Mouse (Mus musculus) layer of hippocampus, adult 2 months (tissue): ENCODE results near the gene Taf5l. TPM values are rescaled to one million over a fixed set of nuclear protein-coding genes. Genes with fewer than 3 reads are reported as not detected.

Experiments used
- DNase-seq, 2 experiments: peaks; one replicate each; pipeline ENCODE4 v3.0.0; 2022; ENCODE audit warnings: low spot score in 2 of 2
- H3K27ac ChIP-seq: fragments of 200-600 bp; 2 replicates; pipeline ENCODE4 v1.8.1; 2022
- H3K4me3 ChIP-seq: fragments of 200-600 bp; 2 replicates; pipeline ENCODE4 v1.8.1; 2022; ENCODE audit warnings: mild to moderate bottlenecking
- CTCF ChIP-seq: fragments of 200-600 bp; conservative IDR thresholded peaks from 2 replicates; pipeline ENCODE4 v1.8.1; 2022; ENCODE audit warnings: antibody characterized with exemption, mild to moderate bottlenecking, moderate library complexity
- long read RNA-seq, 2 experiments: library from polyadenylated mRNA; stranded (forward); transcript quantifications; one replicate each; pipeline ENCODE4 v2.0.0; 2021; ENCODE audit warnings: borderline mapping rate in 2 of 2
- total RNA-seq, 2 experiments: library from RNA; stranded (reverse); gene quantifications; 2 replicates each; pipeline ENCODE4 v1.2.3; 2021

Gene Taf5l
- total RNA-seq: 10 to 100 TPM; 21.1 to 21.9 TPM
- long read RNA-seq, experiment 1, transcript Taf5l-202 (5 exons, 2,973 nt): major isoform, 15 of 23 reads
- long read RNA-seq, experiment 1, partial matches to known transcripts: 1 of 23 reads
- long read RNA-seq, experiment 1, other reads (novel, unspliced or antisense): 4 of 23 reads
- long read RNA-seq, experiment 2, transcript Taf5l-202 (5 exons, 2,973 nt): major isoform, 35 of 47 reads
- long read RNA-seq, experiment 2, partial matches to known transcripts: 3 of 47 reads
- long read RNA-seq, experiment 2, other reads (novel, unspliced or antisense): 6 of 47 reads

DNA sequence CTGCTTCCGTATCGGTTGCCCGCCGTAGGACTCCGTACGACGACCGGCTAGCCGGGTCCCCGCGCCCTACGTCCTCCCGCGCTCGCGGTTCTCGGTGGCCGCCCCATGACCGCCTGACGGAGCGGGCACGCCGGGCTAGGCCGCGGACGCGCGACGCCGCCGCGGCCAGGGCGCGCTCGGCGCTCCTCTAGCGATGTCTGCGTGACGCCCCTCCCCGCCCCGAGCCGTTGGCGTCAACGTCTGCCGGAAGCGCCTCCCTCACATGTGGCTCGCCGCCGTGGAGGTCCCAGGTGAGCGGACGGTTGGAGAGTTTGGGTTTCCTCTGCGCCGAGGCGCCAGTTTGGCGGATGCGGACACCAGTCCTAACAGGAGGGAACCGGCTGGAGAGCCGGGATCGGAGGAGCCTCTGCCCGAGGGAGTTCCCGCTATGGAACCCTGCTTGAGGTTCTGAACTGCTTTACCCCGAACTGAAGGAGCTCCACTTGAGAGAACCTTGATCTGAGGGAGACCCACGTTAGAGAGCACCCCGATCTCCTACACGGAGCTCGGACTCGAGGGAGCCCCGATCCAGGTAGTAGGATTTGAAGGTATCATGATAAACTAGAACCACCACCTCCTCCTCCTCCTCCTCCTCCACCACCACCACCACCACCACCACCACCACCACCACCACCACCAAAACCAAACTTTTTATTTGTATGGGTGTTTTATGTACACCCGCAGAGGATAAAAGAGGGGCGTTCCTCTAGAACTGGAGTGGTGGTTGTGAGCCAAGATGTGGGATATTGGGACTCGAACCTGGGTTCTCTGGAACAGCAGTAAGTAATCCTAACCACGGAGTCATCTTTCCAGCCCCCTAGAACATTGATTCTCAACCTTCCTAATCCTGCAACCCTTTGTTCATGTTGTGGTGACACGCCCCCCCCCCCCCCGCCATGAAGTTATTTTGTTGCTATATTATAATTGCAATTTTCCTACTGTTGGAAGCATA lies at the start of gene Taf5l, which contains the start of gene Urb2:
Taf5l (minus strand) TSS at position 161 of the 991 bp plus-strand sequence.
Urb2 (plus strand) TSS at position 272 of the 991 bp plus-strand sequence.
- peak; percentile 88 to 93 for DNase-seq
- Histone ChIP-seq H3K4me3 (peak within 1 kb of the TSS; percentile 87), H3K27ac (peak within 1 kb of the TSS; percentile 98)
- no peak for TF ChIP-seq CTCF

DNA sequence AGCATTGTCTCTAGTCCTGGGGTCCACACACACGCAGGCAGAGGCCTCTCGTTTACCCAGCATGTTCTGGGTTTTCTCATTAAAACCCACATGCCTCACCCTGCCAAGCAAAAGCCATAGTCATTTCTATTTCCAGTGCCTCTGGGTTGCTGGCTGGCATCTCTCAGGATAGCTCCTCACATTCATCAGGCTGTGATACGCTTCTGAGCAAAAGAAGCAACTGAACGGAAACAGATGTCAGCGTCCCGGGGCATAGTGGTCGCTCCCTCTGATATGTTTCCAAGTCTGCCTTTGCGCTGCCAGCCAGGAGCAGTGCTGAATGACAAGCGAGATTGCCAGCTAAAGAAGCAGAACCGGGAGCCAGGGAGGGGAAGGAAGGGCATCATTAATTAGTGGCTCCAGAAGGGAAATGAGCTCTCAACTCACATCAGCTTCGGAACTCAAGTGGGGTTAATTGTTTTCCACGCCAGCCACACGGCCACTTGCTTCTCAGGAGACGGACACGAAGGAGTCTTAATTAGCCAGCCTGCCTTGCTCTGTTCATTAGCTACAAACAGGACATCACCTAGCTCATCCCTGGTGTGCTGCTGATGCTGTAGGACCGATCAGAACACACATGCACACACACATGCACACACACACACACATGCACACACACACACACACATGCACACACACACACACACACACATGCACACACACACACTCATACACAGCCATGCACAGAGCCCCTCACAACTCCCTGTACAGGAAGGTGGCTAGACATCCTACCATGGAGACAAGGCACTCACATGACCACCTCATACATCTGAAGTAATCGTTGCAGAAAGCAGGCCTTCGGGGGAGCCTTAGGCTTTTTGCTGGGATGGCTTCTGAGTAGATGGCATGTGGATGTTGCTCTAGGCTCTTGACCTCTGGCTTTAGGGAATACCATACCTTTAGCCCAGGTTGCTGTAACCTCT lies 49.4 kb upstream of the Taf5l start:
- H3K4me3 ChIP-seq: no peak overlapping the region
- no peak for TF ChIP-seq CTCF
- H3K27ac ChIP-seq: no peak overlapping the region
- peak; percentile 10 to 27 for DNase-seq

DNA sequence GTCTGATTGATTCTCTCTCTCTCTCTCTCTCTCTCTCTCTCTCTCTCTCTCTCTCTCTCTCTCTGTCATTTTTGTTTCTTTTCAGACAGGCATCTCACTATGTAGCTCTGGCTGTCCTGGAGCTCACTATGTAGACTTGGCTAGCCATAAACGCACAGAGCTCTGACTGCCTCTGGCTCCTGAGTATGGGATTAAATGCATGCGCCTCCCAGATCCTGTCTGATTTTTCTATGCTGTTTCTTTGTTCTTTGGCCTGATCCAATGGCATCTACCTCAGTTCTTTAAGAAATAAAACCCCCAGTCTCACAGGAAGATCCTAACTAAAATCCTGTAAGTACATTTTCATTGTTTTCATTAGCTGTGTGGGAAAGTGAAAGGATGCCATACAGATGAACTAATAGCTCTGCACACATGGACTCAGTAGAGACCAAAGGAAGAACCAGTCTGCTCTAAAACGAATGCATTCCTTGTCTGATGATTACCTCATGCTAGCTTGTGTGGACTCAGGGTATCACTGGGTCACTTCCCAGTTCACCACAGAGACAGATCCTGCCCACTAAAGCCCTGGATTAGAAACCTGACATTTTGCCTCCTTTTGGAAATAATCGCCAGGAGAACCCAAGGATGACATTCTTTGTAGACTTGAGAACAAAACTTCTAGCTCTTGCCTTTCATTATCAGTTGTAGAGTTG lies 46.0 kb upstream of the Taf5l start:
- no peak overlapping the region for H3K27ac ChIP-seq
- no peak overlapping the region for H3K4me3 ChIP-seq
- no peak for DNase-seq
- TF ChIP-seq CTCF: no peak

DNA sequence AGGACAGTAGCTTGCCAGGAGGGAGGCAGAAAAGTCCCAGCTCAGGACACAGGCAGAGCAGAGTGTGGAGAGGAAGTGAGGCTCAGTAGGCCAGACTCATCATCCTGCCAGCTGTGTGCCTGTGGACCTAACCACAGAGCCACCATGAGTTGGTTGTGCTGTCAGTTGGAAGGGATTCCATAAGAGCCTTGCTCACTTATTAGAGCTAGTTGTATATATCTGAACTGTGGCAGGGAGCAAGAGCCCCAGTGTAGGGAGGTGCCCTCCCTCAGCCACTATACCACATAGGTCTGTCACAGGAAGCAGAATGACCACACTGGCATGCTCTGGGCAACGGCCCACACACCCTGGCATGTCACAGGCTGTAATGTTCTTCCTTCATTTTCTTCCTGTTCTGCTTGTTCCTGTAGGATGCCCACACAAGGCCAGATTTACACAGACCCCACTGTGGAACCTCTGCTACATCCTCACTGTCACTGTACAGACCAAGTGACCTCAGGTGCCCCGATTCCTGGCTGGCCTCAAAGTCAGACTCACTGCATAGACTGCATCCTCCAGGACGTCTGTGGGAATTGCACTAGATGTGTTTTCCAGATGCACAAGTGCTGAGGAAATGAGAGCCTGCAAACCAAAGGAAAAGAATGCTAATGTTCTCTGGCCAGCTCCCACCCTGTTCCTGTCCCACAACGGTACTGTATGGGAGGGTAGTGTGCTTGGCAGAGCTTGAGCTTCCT lies 45.3 kb upstream of the Taf5l start:
- DNase-seq: no peak
- Histone ChIP-seq H3K4me3 (no peak overlapping the region), H3K27ac (no peak overlapping the region)
- TF ChIP-seq CTCF: no peak

DNA sequence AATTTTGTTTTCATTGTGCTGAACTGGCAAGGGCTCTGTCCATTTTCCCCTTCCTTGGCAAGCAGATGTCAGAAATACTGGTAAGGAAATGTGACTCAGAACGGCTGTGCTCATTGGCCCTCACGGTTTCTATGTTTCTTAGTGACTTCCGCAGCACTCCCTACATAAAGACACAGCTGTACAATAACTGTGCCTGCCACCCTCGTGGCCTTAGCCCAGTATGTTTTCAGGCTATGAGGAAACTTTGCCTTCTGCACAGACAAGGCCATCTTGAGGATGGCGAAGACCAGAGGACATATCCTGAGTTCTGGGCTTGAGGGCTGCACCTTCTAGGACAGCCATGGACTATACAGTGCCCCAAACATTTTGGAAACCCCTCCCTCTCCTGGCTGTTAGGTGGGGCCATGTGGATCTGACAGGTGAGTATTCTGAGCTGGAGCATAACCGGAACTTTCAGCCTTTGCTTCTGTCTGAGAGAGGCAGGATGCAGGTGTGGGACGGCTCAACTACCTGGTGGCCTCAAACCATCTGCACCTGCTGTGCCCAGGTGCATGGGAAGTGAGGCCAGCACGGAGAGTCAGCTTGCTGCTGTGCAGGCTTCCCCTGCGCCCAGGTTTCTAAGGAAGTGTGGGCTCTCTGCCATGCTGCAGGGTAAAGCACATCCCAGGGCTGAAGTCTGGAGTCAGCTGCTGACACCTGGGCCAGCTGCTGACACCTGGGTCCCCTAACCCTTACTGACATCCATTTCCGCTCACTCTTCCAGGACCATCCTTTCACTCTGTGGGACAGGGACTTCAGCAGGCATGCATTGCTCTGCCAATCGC lies 35.8 kb upstream of the Taf5l start:
- no peak overlapping the region for H3K27ac ChIP-seq
- no peak for TF ChIP-seq CTCF
- no peak for DNase-seq
- H3K4me3 ChIP-seq: no peak overlapping the region

DNA sequence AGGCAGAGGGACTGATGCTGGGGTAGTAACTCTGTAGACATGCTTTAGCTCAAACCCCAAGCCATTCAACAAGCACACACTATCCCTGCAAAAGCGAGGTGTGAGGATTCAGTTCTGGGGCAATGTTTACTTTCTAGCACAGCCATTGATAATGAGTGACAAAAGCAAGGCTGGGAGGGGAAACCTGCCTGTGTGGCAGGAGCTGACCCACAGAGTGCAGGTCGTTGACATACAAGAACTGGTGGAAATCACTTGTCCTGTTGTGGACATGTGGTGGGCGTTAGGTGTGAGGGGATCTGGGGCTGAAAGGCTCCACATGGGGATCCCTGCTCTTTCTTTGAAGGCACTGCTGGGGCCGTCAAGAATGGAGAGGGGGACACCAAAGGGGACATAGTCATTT lies 31.4 kb upstream of the Taf5l start:
- H3K27ac ChIP-seq: no peak overlapping the region
- TF ChIP-seq CTCF: no peak
- no peak for DNase-seq
- H3K4me3 ChIP-seq: no peak overlapping the region

DNA sequence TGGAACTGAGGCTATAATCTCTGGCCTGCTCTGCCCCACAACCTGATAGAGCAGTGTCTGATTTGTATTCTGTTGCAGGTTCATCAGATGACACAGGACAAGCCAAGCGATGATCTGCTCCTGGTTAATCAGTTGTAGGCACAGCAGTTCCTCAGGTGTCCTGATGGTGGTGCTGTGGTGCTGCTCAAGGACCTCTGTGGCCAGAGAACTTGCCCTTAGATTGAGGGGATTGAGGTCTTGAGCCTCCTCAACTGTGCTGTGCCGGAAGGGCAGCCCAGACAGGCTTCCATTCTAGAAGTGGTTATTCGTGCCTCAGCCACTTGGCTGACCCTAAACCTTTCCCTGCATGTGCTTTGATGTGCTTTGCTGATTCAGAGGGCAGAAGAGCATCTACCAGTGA lies 30.9 kb upstream of the Taf5l start:
- TF ChIP-seq CTCF: peak; percentile 100

DNA sequence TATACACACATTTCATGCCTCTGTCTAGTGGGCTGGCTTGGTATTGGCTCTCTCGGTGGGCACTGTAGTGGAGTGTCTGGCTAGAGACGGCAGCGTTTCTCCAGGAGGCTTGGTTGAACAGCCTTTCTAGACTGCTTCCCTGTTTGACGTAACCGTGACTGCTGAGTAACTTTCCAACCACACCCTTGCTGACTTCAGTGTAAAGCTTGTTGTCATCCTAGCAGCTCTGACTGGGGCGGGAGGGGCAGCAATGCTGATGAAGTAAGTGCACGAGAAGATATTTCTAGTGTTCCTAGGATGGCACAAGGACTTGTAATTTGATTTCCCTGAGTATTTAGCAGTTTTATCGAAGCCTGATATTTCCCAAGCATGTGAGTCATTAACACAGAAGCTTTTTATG lies 24.7 kb upstream of the Taf5l start:
- DNase-seq: no peak
- no peak overlapping the region for H3K4me3 ChIP-seq
- no peak for TF ChIP-seq CTCF

More for the DNA sequence above, 30.9 kb upstream of the Taf5l start:
- H3K4me3 ChIP-seq: no peak overlapping the region
- peak; percentile 56 to 79 for DNase-seq
- H3K27ac ChIP-seq: no peak overlapping the region

DNA sequence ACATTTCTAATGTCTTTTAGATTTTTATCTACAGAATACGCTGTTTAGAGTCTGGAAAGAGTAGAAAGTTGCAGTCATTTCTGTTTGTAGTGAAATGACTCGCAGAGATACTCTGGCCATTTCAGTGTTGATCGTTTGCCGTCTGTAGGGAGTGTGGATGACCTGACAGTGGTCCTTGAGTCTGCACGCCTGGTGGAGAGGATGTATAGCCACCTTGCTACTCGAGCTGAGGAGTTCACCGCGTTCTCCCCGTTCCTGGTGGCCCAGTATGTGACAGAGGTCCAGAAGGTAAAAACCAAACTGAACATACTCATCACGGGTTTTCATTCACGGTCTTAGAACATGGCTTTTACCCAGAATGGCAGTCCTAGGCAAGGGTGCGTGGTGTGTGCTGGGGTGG lies 23.7 kb upstream of the Taf5l start:
- TF ChIP-seq CTCF: no peak
- Histone ChIP-seq H3K4me3 (no peak overlapping the region), H3K27ac (no peak overlapping the region)
- no peak for DNase-seq

More for the DNA sequence above, 24.7 kb upstream of the Taf5l start:
- H3K27ac ChIP-seq: no peak overlapping the region

DNA sequence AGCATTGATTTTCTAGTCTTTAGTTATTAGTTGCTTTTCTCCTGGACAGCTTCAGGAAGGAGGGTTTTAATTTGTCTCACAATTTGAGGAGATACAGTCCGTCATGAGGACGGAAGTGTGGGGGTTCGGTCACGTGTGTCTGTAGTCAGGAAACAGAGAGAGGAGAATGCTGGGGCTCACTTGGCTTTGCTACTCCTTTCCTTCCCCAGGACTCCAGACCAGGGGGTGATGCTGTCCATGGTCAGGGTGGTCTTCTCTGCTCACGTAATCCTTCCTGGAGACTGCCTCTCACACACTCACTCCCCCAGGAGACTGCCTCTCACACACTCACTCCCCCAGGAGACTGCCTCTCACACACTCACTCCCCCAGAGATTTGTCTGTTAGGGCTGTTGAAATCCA lies 23.2 kb upstream of the Taf5l start:
- no peak for TF ChIP-seq CTCF
- H3K27ac ChIP-seq: no peak overlapping the region
- H3K4me3 ChIP-seq: no peak overlapping the region
- DNase-seq: no peak
